Mouse (Mus musculus): ENCODE measurements around the gene Lrriq4.

- TF ChIP-seq CTCF (IDR thresholded peaks at IDR 0.05; ENCODE audit: insufficient read depth, low read depth, low read length): no peak
- no peak for TF ChIP-seq POLR2A (IDR thresholded peaks at IDR 0.05; ENCODE audit: insufficient read depth, low read depth, low read length)
Observed at GRCm38 (mm10) chr3:30696346-30696745, 52.0 kb downstream of the Lrriq4 start.

All from olfactory bulb, adult 2 months (tissue).